Mouse (Mus musculus) regulatory T cell (primary cell): ENCODE data around the gene Grap2.

Experiments
- in situ Hi-C: fragments of 300-600 bp; cut with MboI, MseI; formaldehyde crosslinking; loops from one replicate; pipeline ENCODE4 v1.15.1; 2025; ENCODE audit warnings: high pct_unique_total_duplicates

Gene Grap2

GRCm38 (mm10) chr15:80572291-80572690 is at the start of gene Grap2:
TSS of gene Grap2 (plus strand) at chr15:80572594.
- in situ Hi-C loops: loop anchor here (25.0 kb wide), 1 partner anchor 1290 kb away; the partner anchor contains the start of genes Aco2, Phf5a and Tob2

GRCm38 (mm10) chr15:80529955-80530869 is 42.2 kb upstream of the Grap2 start:
- in situ Hi-C loops: no loop called here

- in situ Hi-C loops: no loop called here
Measured at GRCm38 (mm10) chr15:80531026-80531425, 41.4 kb upstream of the Grap2 start.

GRCm38 (mm10) chr15:80532281-80533072 is 39.9 kb upstream of the Grap2 start:
- in situ Hi-C loops: no loop called here

- in situ Hi-C loops: no loop called here
Measured at GRCm38 (mm10) chr15:80533274-80533673, 39.1 kb upstream of the Grap2 start.

- in situ Hi-C loops: no loop called here
Measured at GRCm38 (mm10) chr15:80536051-80536450, 36.3 kb upstream of the Grap2 start.

- in situ Hi-C loops: no loop called here
Measured at GRCm38 (mm10) chr15:80538075-80538474, 34.3 kb upstream of the Grap2 start.

- in situ Hi-C loops: no loop called here
Measured at GRCm38 (mm10) chr15:80538671-80539340, 33.6 kb upstream of the Grap2 start.

- in situ Hi-C loops: no loop called here
Measured at GRCm38 (mm10) chr15:80544115-80544514, 28.3 kb upstream of the Grap2 start.

- in situ Hi-C loops: no loop called here
Measured at GRCm38 (mm10) chr15:80545430-80545829, 27.0 kb upstream of the Grap2 start.

GRCm38 (mm10) chr15:80554860-80555822 is 17.3 kb upstream of the Grap2 start:
- in situ Hi-C loops: loop anchor here (25.0 kb wide), 1 partner anchor 1307 kb away; the partner anchor contains the start of genes Aco2, Phf5a and Tob2

- in situ Hi-C loops: loop anchor here (25.0 kb wide), 1 partner anchor 1306 kb away; the partner anchor contains the start of genes Aco2, Phf5a and Tob2
Measured at GRCm38 (mm10) chr15:80556021-80556420, 16.4 kb upstream of the Grap2 start.

GRCm38 (mm10) chr15:80557745-80558144 is 14.6 kb upstream of the Grap2 start:
- in situ Hi-C loops: loop anchor here (25.0 kb wide), 1 partner anchor 1305 kb away; the partner anchor contains the start of genes Aco2, Phf5a and Tob2

- in situ Hi-C loops: loop anchor here (25.0 kb wide), 1 partner anchor 1303 kb away; the partner anchor contains the start of genes Aco2, Phf5a and Tob2
Measured at GRCm38 (mm10) chr15:80559534-80559933, 12.9 kb upstream of the Grap2 start.

- in situ Hi-C loops: loop anchor here (25.0 kb wide), 1 partner anchor 1302 kb away; the partner anchor contains the start of genes Aco2, Phf5a and Tob2
Measured at GRCm38 (mm10) chr15:80559978-80560377, 12.4 kb upstream of the Grap2 start.

- in situ Hi-C loops: loop anchor here (25.0 kb wide), 1 partner anchor 1301 kb away; the partner anchor contains the start of genes Aco2, Phf5a and Tob2
Measured at GRCm38 (mm10) chr15:80560646-80561580, 11.5 kb upstream of the Grap2 start.

- in situ Hi-C loops: loop anchor here (25.0 kb wide), 1 partner anchor 1300 kb away; the partner anchor contains the start of genes Aco2, Phf5a and Tob2
Measured at GRCm38 (mm10) chr15:80562446-80562845, 9.9 kb upstream of the Grap2 start.

- in situ Hi-C loops: loop anchor here (25.0 kb wide), 1 partner anchor 1299 kb away; the partner anchor contains the start of genes Aco2, Phf5a and Tob2
Measured at GRCm38 (mm10) chr15:80563634-80564208, 8.7 kb upstream of the Grap2 start.
